ENCODE assay signal across 9 mouse cellular contexts in the genomic region with DNA sequence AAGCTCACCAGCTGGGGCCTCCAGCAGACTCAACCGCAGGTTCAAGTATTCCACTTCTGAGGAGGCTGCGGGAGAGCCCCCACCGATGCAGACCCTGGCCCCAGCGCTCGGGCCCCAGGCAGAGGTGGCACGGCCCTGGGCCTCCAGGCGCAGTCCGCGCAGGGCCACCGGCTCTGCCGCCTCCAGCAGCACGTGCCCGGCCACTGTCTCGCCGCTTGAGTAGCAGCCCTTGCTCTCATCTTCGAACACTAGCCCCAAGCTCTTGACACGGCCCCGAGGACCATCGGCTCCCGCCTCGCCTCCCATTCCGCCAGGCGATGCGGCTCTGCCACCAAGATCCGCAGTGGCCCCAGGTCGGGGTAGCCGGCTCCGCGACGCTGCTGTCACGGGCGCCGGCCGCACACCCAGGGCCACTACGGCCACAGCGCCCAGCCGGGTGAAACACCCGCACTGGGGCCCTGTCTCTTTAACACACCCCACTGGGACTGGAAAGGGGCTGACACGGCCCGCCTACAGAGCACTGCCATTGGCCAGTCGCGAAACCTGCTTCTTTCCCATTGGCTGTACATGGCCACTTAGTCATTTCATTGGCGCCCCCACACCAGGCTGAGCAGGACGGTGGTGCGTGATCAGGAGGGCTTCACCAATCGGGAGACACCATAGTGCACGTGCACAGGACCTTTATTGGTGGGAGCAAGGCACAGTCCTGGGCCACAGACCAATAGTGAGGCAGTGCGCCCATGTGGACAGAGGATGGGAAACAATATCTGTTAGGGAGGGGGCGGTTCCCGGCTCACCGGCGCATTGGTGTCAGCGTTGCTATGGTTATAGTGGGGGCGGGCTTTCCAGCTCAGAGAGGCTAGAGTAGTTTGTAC. TPM values are rescaled to one million over a fixed set of nuclear protein-coding genes. Genes with fewer than 3 reads are reported as not detected.
DNase-seq lines count a peak whose midpoint lies in the region; ATAC-seq and TF ChIP-seq lines count a peak whose summit lies in the region.
"Had no signal": no experiment of that assay in that cellular context is flagged by ENCODE, and none has a peak within 500 bp of the region (broad histone marks: within the 10 kb centered on the region; RNA-seq: fewer than 3 reads in every experiment).

A gene (minus strand): TSS at position 481 of the 875 bp plus-strand sequence.

- TF ChIP-seq POLR2A in liver, adult 2 months (IDR thresholded peaks at IDR 0.05; ENCODE audit: extremely low read depth, insufficient read depth, low read length) = peak; percentile 60; the same call in 1 of the 2 replicates

- H3K27ac ChIP-seq in heart, embryonic 13.5 days (replicated peaks) = peak within 1 kb of the TSS; percentile 86
- peak within 1 kb of the TSS; percentile 91 for H3K27ac ChIP-seq in kidney, postnatal 0 days
- H3K27ac ChIP-seq in liver, adult 2 months (replicated peaks; ENCODE audit: insufficient read depth, low read depth, low read length) = peak within 1 kb of the TSS; percentile 68

- peaks cover 10% of the 10 kb centered on the region for H3K36me3 ChIP-seq in heart, embryonic 13.5 days
- 0 out of 2 replicates have a peak, but pooled peaks cover 10% of the 10 kb centered on the region for H3K36me3 ChIP-seq in kidney, postnatal 0 days (ENCODE audit: insufficient read depth, low read length)
- peaks cover 9% of the 10 kb centered on the region; the same call in 1 of the 2 replicates for H3K36me3 ChIP-seq in liver, adult 2 months (ENCODE audit: control insufficient read depth, insufficient read depth, low read length)

- H3K9me3 ChIP-seq in heart, embryonic 13.5 days = no peaks in the 10 kb centered on the region
- no peaks in the 10 kb centered on the region for H3K9me3 ChIP-seq in kidney, postnatal 0 days (replicated peaks; ENCODE audit: low read length)

- H3K4me1 ChIP-seq in heart, embryonic 13.5 days = peaks cover 29% of the 10 kb centered on the region
- no peaks in the 10 kb centered on the region; the same call in 1 of the 2 replicates for H3K4me1 ChIP-seq in kidney, postnatal 0 days (replicated peaks; ENCODE audit: insufficient read depth, low read length)
- H3K4me1 ChIP-seq in liver, adult 2 months (ENCODE audit: control insufficient read depth, insufficient read depth, low read length) = peaks cover 15% of the 10 kb centered on the region

- WGBS in heart, embryonic 13.5 days = under 1% methylated on average over 54 of the region's 54 CpGs
- 2% methylated on average over 54 of the region's 54 CpGs for WGBS in kidney, postnatal 0 days
- WGBS in liver, adult 2 months = under 1% methylated on average over 54 of the region's 54 CpGs

- peak within 1 kb of the TSS; percentile 88 for H3K4me3 ChIP-seq in heart, embryonic 13.5 days
- H3K4me3 ChIP-seq in kidney, postnatal 0 days (replicated peaks; ENCODE audit: low read depth, low read length) = peak within 1 kb of the TSS; percentile 79
- H3K4me3 ChIP-seq in liver, adult 2 months (ENCODE audit: insufficient read depth, low read depth, low read length) = peak within 1 kb of the TSS; percentile 78

- H3K9ac ChIP-seq in heart, embryonic 13.5 days = peak within 1 kb of the TSS; percentile 86
- H3K9ac ChIP-seq in kidney, postnatal 0 days (ENCODE audit: low read depth, low read length) = peak within 1 kb of the TSS; percentile 90
- H3K9ac ChIP-seq in liver, adult 2 months (ENCODE audit: low read depth, low read length) = peak within 1 kb of the TSS; percentile 84

- no peak for TF ChIP-seq CTCF in kidney, postnatal 0 days (IDR thresholded peaks at IDR 0.05; ENCODE audit: low read depth)
- no peak for TF ChIP-seq CTCF in liver, adult 2 months (IDR thresholded peaks at IDR 0.05; ENCODE audit: low read depth, low read length)

- peak; percentile 5 to 23 for DNase-seq in B cell, adult 2 months
- peak; percentile 90 for DNase-seq in c-Kit-positive CD71-negative TER-119-negative erythroid progenitor cells, embryonic 14.5 days (ENCODE audit: low read depth)
- DNase-seq in fibroblast of lung, adult 2 months (ENCODE audit: low read depth) = peak; percentile 99
- peak; percentile 100 for DNase-seq in kidney, postnatal 0 days (ENCODE audit: low spot score)
- peak; percentile 98 for DNase-seq in liver, adult 2 months (ENCODE audit: extremely low read depth, low read depth, low spot score)
- DNase-seq in spleen, postnatal 4 days (ENCODE audit: low spot score in 2 of 2) = peak; percentile 87 to 89

- peaks cover 5% of the 10 kb centered on the region; the same call in 1 of the 2 replicates for H3K79me2 ChIP-seq in liver, adult 2 months (ENCODE audit: control insufficient read depth, insufficient read depth, low read length)

- peak; percentile 99 for ATAC-seq in heart, embryonic 13.5 days (ENCODE audit: extremely low read depth, insufficient number of reproducible peaks, low FRiP score, low TSS enrichment)
- peak; percentile 100 for ATAC-seq in kidney, postnatal 0 days (replicated peaks; ENCODE audit: low FRiP score, low read depth)
- peak; percentile 99 for ATAC-seq in monocyte, adult 5-6 weeks (replicated peaks; ENCODE audit: insufficient number of reproducible peaks, low FRiP score, low TSS enrichment, poor library complexity, severe bottlenecking)

- no peaks in the 10 kb centered on the region for H3K27me3 ChIP-seq in heart, embryonic 13.5 days (replicated peaks)
- H3K27me3 ChIP-seq in kidney, postnatal 0 days (ENCODE audit: insufficient read depth, low read length) = no peaks in the 10 kb centered on the region
- no peaks in the 10 kb centered on the region for H3K27me3 ChIP-seq in liver, adult 2 months (ENCODE audit: control insufficient read depth, insufficient read depth, low read length)

- peak within 1 kb of the TSS; percentile 94 for H3K4me2 ChIP-seq in heart, embryonic 13.5 days
- peak within 1 kb of the TSS; percentile 73 for H3K4me2 ChIP-seq in kidney, postnatal 0 days (ENCODE audit: low read length)

RNA-seq across cellular contexts. Expression of the gene that starts here (rescaled TPM):
- 12.5 and 13.6 TPM in 2 replicates for polyA plus RNA-seq in heart, embryonic 13.5 days (2015; fragmentation: Nextera tagmentation; extraction: Ambion mirVana)
- polyA plus RNA-seq in kidney, postnatal 0 days (2015; fragmentation: Nextera tagmentation; extraction: Ambion mirVana) = 26.1 and 29.7 TPM in 2 replicates
- 11.1 and 11.2 TPM in 2 replicates for total RNA-seq in liver, adult 2 months (2014; rRNA removed)
- 4.4 and 6.4 TPM in 2 replicates for polyA plus RNA-seq in liver, adult 2 months (2012; rRNA removed)
- total RNA-seq in monocyte, adult 5-6 weeks (2017) = 6.9 to 16.9 TPM (median 11.3 TPM) in 3 replicates
- polyA plus RNA-seq: C2C12 had no signal

Comparison
In these comparisons a context has a peak if more than half of its experiments do, and no peak if none do; other contexts are left out.
1. Peak in every context shown above with its lines: DNase-seq, ATAC-seq, H3K4me3 ChIP-seq and H3K27ac ChIP-seq.
2. DNase-seq: peak in every context shown above with its lines; median percentile 100 in kidney, postnatal 0 days; 99 in fibroblast of lung, adult 2 months; 98 in liver, adult 2 months; 90 in c-Kit-positive CD71-negative TER-119-negative erythroid progenitor cells, embryonic 14.5 days; 88 in spleen, postnatal 4 days; 14 in B cell, adult 2 months.